Mouse (Mus musculus) adrenal gland, adult (tissue): Measurements from ENCODE around the gene Phactr3.
"Not testable (repeated sequence)": the region's sequence is repeated elsewhere in the genome, so short reads cannot be mapped to it uniquely, and the experiment has no call there.

Experiments used
- DNase-seq, 2 experiments: peaks; one replicate each; pipeline ENCODE4 v3.0.0; 2022 to 2023; ENCODE audit warnings: low spot score in 1 of 2; ENCODE audit not compliant: inconsistent age in 2 of 2

Gene Phactr3

GRCm38 (mm10) chr2:178324410-178324809 is 205.6 kb downstream of the Phactr3 start:
- no peak for DNase-seq

- DNase-seq: no peak
Observed at GRCm38 (mm10) chr2:178324818-178325217, 206.0 kb downstream of the Phactr3 start.

- no peak for DNase-seq
Observed at GRCm38 (mm10) chr2:178326067-178326466, 207.3 kb downstream of the Phactr3 start.

GRCm38 (mm10) chr2:178326750-178327465 is 208.1 kb downstream of the Phactr3 start:
- DNase-seq: no peak

- DNase-seq: peak; percentile 55 to 63
Observed at GRCm38 (mm10) chr2:178327466-178328040, 208.8 kb downstream of the Phactr3 start.

GRCm38 (mm10) chr2:178329551-178329950 is 210.8 kb downstream of the Phactr3 start:
- DNase-seq: no peak

- DNase-seq: no peak
Observed at GRCm38 (mm10) chr2:178329986-178330385, 211.2 kb downstream of the Phactr3 start.

- no peak for DNase-seq
Observed at GRCm38 (mm10) chr2:178337878-178338277, 219.1 kb downstream of the Phactr3 start.

- DNase-seq: peak in 1 of 2 experiments; percentile 24
Observed at GRCm38 (mm10) chr2:178339044-178339443, 220.3 kb downstream of the Phactr3 start.

- DNase-seq: not testable (repeated sequence)
Observed at GRCm38 (mm10) chr2:178342105-178342504, 223.3 kb downstream of the Phactr3 start.

GRCm38 (mm10) chr2:178342597-178342996 is 223.8 kb downstream of the Phactr3 start:
- no peak for DNase-seq
